Mouse (Mus musculus): ENCODE measurements around the gene Fgfr2. TPM values are rescaled to one million over a fixed set of nuclear protein-coding genes. Genes with fewer than 3 reads are reported as not detected.
A peak's percentile ranks its signal among the peaks of the same experiment; 100 is the strongest.

Fgfr2 gene
- polyA plus RNA-seq, 1 experiment from 2014 or later, result 123 TPM

- peak; percentile 76 for ATAC-seq (ENCODE audit: low FRiP score, low read depth)
- Histone ChIP-seq H3K4me3 (peak within 1 kb of the TSS; percentile 59), H3K27me3 (peaks cover 78% of the 10 kb centered on the region), H3K4me2 (replicated peaks) (peak within 1 kb of the TSS; percentile 85), H3K4me1 (peaks cover 36% of the 10 kb centered on the region), H3K27ac (peak within 1 kb of the TSS; percentile 10; the same call in 1 of the 2 replicates), H3K36me3 (no peaks in the 10 kb centered on the region), H3K9ac (peak within 1 kb of the TSS; percentile 67), H3K9me3 (no peaks in the 10 kb centered on the region)
- WGBS, result under 1% methylated on average over 70 of the region's 70 CpGs
Measured at GRCm38 (mm10) chr7:130935793-130936471, 2187.2 kb downstream of the Fgfr2 start, which contains the start of gene Htra1. Gene Htra1, plus strand, starts transcription at chr7:130936111.

- Histone ChIP-seq H3K4me2 (replicated peaks) (peak overlapping the region; percentile 85), H3K9me3 (no peaks in the 10 kb centered on the region), H3K27me3 (peaks cover 77% of the 10 kb centered on the region), H3K9ac (peak overlapping the region; percentile 67), H3K36me3 (no peaks in the 10 kb centered on the region), H3K4me1 (peaks cover 36% of the 10 kb centered on the region), H3K4me3 (peak overlapping the region; percentile 59), H3K27ac (no peak overlapping the region)
- 12% methylated on average over 16 of the region's 16 CpGs for WGBS
- peak; percentile 9; the same call in 1 of the 2 replicates for ATAC-seq (ENCODE audit: low FRiP score, low read depth)
Measured at GRCm38 (mm10) chr7:130935421-130935792, 2187.7 kb downstream of the Fgfr2 start.

GRCm38 (mm10) chr7:130934654-130935053 is 2188.5 kb downstream of the Fgfr2 start:
- WGBS, result 83% methylated on average over 4 of the region's 4 CpGs
- H3K27me3 ChIP-seq, result peaks cover 70% of the 10 kb centered on the region
- H3K9me3 ChIP-seq, result no peaks in the 10 kb centered on the region
- H3K4me1 ChIP-seq, result peaks cover 31% of the 10 kb centered on the region
- H3K27ac ChIP-seq, result no peak overlapping the region
- H3K4me3 ChIP-seq, result no peak overlapping the region
- no peak overlapping the region for H3K9ac ChIP-seq
- H3K36me3 ChIP-seq, result no peaks in the 10 kb centered on the region
- no peak for ATAC-seq (ENCODE audit: low FRiP score, low read depth)
- H3K4me2 ChIP-seq (replicated peaks), result no peak overlapping the region; the same call in 1 of the 2 replicates

GRCm38 (mm10) chr7:130932921-130933320 is 2190.2 kb downstream of the Fgfr2 start:
- H3K27ac ChIP-seq, result no peak overlapping the region
- H3K4me3 ChIP-seq, result no peak overlapping the region
- H3K4me2 ChIP-seq (replicated peaks), result no peak overlapping the region
- H3K4me1 ChIP-seq, result peaks cover 30% of the 10 kb centered on the region
- no peak overlapping the region for H3K9ac ChIP-seq
- 88% methylated on average over 9 of the region's 9 CpGs for WGBS
- ATAC-seq (ENCODE audit: low FRiP score, low read depth), result no peak
- H3K9me3 ChIP-seq, result no peaks in the 10 kb centered on the region
- no peaks in the 10 kb centered on the region for H3K36me3 ChIP-seq
- peaks cover 53% of the 10 kb centered on the region for H3K27me3 ChIP-seq

- peaks cover 28% of the 10 kb centered on the region for H3K27me3 ChIP-seq
- H3K4me3 ChIP-seq, result no peak overlapping the region
- no peak overlapping the region for H3K9ac ChIP-seq
- no peaks in the 10 kb centered on the region for H3K36me3 ChIP-seq
- WGBS, result 68% methylated on average over 3 of the region's 3 CpGs
- no peaks in the 10 kb centered on the region for H3K9me3 ChIP-seq
- H3K4me2 ChIP-seq (replicated peaks), result no peak overlapping the region
- no peak for ATAC-seq (ENCODE audit: low FRiP score, low read depth)
- H3K27ac ChIP-seq, result no peak overlapping the region
- H3K4me1 ChIP-seq, result peaks cover 7% of the 10 kb centered on the region
Measured at GRCm38 (mm10) chr7:130930401-130930800, 2192.7 kb downstream of the Fgfr2 start.

GRCm38 (mm10) chr7:130922981-130923731 is 2200.0 kb downstream of the Fgfr2 start:
- 67% methylated on average over 13 of the region's 13 CpGs for WGBS
- H3K9ac ChIP-seq, result no peak overlapping the region
- no peaks in the 10 kb centered on the region for H3K36me3 ChIP-seq

GRCm38 (mm10) chr7:130918260-130918659 is 2204.9 kb downstream of the Fgfr2 start:
- no peak for ATAC-seq (ENCODE audit: low FRiP score, low read depth)
- Histone ChIP-seq H3K27ac (no peak overlapping the region), H3K4me3 (no peak overlapping the region), H3K27me3 (no peaks in the 10 kb centered on the region), H3K4me1 (no peaks in the 10 kb centered on the region), H3K36me3 (peaks cover 5% of the 10 kb centered on the region; the same call in 1 of the 2 replicates), H3K9me3 (no peaks in the 10 kb centered on the region), H3K9ac (no peak overlapping the region), H3K4me2 (replicated peaks) (no peak overlapping the region)
- WGBS, result 67% methylated on average over 2 of the region's 2 CpGs

More at GRCm38 (mm10) chr7:130922981-130923731, 2200.0 kb downstream of the Fgfr2 start:
- Histone ChIP-seq H3K9me3 (no peaks in the 10 kb centered on the region), H3K27me3 (no peaks in the 10 kb centered on the region), H3K4me1 (no peaks in the 10 kb centered on the region), H3K27ac (no peak overlapping the region), H3K4me3 (no peak overlapping the region), H3K4me2 (replicated peaks) (no peak overlapping the region)
- no peak for ATAC-seq (ENCODE audit: low FRiP score, low read depth)

- WGBS, result 56% methylated on average over 5 of the region's 5 CpGs
- no peak overlapping the region for H3K4me2 ChIP-seq (replicated peaks)
- no peak overlapping the region for H3K27ac ChIP-seq
- H3K27me3 ChIP-seq, result no peaks in the 10 kb centered on the region
- H3K9ac ChIP-seq, result no peak overlapping the region
- H3K4me3 ChIP-seq, result no peak overlapping the region
- H3K9me3 ChIP-seq, result no peaks in the 10 kb centered on the region
- H3K36me3 ChIP-seq, result peaks cover 10% of the 10 kb centered on the region
- ATAC-seq (ENCODE audit: low FRiP score, low read depth), result no peak
- H3K4me1 ChIP-seq, result no peaks in the 10 kb centered on the region
Measured at GRCm38 (mm10) chr7:130914693-130915363, 2208.3 kb downstream of the Fgfr2 start.

- no peak overlapping the region for H3K9ac ChIP-seq
- 94% methylated on average over 14 of the region's 14 CpGs for WGBS
- H3K4me1 ChIP-seq, result no peaks in the 10 kb centered on the region
- H3K36me3 ChIP-seq, result peaks cover 24% of the 10 kb centered on the region
- ATAC-seq (ENCODE audit: low FRiP score, low read depth), result no peak
- H3K27ac ChIP-seq, result no peak overlapping the region
- no peak overlapping the region for H3K4me2 ChIP-seq (replicated peaks)
- no peaks in the 10 kb centered on the region for H3K9me3 ChIP-seq
- H3K27me3 ChIP-seq, result no peaks in the 10 kb centered on the region
- no peak overlapping the region for H3K4me3 ChIP-seq
Measured at GRCm38 (mm10) chr7:130910841-130911240, 2212.3 kb downstream of the Fgfr2 start.

- WGBS, result 87% methylated on average over 13 of the region's 13 CpGs
- Histone ChIP-seq H3K4me3 (no peak overlapping the region), H3K36me3 (peaks cover 40% of the 10 kb centered on the region), H3K4me2 (replicated peaks) (no peak overlapping the region), H3K4me1 (no peaks in the 10 kb centered on the region), H3K9ac (no peak overlapping the region), H3K27me3 (no peaks in the 10 kb centered on the region), H3K9me3 (no peaks in the 10 kb centered on the region), H3K27ac (no peak overlapping the region)
- ATAC-seq (ENCODE audit: low FRiP score, low read depth), result no peak
Measured at GRCm38 (mm10) chr7:130904571-130905365, 2218.4 kb downstream of the Fgfr2 start.

GRCm38 (mm10) chr7:130903505-130904074 is 2219.6 kb downstream of the Fgfr2 start:
- no peak overlapping the region for H3K4me2 ChIP-seq (replicated peaks)
- no peak overlapping the region for H3K27ac ChIP-seq
- no peaks in the 10 kb centered on the region for H3K9me3 ChIP-seq
- no peaks in the 10 kb centered on the region for H3K27me3 ChIP-seq
- H3K4me3 ChIP-seq, result no peak overlapping the region
- H3K9ac ChIP-seq, result no peak overlapping the region
- no peak for ATAC-seq (ENCODE audit: low FRiP score, low read depth)
- peaks cover 34% of the 10 kb centered on the region for H3K36me3 ChIP-seq
- 85% methylated on average over 16 of the region's 16 CpGs for WGBS
- H3K4me1 ChIP-seq, result no peaks in the 10 kb centered on the region
